Mouse (Mus musculus): ENCODE results near the gene Urm1. TPM values are rescaled to one million over a fixed set of nuclear protein-coding genes. Genes with fewer than 3 reads are reported as not detected.
"Not testable (repeated sequence)": the region's sequence is repeated elsewhere in the genome, so short reads cannot be mapped to it uniquely, and the experiment has no call there.

Urm1 gene
- total RNA-seq, 4 experiments from 2014 or later: 33.2 to 37.6 (median 37.1) TPM

DNA sequence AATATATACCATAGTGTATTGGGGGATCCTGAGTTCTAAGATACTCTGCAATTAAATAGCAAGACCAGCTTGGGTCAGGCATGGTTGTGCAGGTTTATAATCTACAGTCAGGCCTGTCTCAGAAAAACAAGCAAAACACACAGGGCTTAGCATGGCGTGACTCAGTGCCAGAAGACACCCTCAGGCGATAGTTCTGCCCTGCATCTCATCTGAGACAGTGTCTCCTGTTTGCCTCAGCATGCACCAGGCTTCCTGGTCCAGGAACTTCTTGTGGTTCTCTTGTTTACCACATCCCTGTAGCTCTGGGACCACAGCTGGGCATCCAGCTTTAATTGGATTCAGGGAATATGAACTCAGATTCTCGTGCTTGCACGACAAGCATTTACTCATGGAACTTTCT is 45.2 kb downstream of the Urm1 start:
- DNase-seq (ENCODE audit: low spot score): no peak

DNA sequence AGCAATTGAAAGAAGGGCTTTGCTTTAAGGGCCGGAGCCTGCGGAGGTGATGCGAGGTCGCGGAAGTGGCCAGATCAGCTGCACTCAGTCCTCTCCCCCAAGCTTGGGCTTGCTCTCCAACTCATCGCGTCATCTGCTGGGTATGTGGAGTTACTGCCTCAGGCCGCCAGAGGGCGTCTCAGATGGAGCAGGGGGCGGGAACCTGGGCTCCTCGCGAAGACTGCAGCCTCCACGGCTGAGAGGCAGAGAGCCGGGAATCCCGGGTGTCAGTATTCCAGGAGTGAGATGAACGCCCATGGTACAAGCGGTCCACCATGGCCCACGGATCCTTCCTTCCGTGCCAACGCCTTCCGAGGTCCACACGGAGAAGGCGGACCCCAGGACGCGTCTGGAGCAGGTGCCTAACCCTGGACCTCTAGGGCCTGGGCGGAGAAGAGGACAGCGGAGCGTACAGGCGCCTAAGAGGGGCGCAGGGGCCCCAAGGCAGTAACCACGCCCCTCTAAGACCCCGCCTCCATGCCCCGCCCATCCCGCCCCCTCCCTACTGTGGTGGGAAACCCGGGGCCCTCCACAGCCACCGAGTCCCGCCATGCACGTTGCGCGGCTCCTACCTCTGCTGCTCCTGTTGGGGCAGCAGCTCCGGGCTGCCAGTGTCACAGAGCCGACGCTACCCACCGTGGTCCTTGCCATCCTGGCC is 49.2 kb downstream of the Urm1 start, which contains the start of gene Cercam:
Gene Cercam (plus strand): TSS at position 216 of the 697 bp plus-strand sequence.
- peak; percentile 78 for DNase-seq (ENCODE audit: low spot score)

DNA sequence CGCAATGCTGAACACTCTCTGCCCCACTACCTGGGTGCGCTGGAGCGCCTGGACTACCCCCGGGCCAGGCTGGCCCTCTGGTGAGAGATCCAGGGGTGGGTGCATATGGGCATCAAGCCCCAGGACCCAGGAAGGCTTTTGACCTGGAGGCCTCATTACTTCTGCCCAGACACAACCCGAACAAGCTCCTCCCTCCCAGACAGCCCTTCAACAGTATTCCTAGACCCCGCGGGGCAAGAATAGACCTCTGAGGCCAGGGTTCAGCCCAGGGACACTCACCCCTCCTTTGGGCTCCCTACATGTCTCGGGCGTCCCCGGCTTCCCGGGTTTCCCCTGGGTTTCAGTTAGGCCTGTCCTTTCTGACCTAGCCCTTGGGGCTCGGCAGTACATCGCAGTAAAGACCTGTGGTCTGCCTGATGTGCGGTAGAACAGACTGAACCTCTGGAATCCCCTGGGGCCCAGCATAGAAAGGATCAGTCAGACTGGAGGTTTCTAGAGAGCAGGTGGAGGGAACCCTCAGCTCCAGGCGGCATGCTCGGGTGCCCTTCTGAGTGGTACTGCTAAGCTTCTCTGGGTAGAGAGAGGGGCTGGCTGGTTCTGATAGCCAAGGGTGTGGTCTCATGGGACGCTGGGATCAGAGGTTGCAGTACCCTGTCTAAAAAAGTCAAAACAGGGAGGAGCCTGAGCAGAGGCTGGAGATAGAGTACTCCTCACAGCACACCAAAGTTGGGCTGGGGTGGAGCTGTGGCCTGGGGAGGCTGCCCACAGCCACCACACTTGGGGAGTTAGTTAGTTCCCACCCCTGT is 50.0 kb downstream of the Urm1 start:
- DNase-seq (ENCODE audit: low spot score): peak; percentile 42

DNA sequence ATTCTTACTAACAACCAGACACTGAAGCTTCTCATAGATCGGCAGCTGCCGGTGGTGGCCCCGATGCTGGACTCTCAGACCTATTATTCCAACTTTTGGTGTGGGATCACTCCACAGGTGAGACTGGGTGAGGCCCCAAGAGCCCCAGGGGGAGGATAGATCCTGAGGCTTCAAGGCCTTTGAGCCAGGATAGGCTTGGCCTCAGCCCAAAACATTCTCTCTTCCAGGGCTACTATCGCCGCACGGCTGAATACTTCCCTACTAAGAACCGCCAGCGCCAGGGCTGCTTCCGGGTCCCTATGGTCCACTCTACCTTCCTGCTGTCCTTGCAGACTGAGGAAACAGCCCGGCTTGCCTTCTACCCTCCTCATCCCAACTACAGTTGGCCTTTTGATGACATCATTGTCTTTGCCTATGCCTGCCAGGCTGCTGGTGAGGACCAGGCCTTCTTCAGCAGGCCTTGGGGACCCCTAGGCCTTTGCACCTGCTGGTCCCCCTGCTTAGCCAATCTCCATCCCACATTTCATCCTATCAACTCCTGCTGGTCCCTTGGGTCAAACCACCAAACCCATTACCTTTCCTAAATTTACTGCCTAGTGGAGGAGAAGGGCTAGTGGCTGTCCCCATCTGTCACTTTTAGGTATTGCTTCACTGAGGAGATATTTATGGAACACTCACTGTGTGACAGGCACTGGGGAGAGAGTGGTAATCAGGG is 52.9 kb downstream of the Urm1 start:
- DNase-seq (ENCODE audit: low spot score): no peak

DNA sequence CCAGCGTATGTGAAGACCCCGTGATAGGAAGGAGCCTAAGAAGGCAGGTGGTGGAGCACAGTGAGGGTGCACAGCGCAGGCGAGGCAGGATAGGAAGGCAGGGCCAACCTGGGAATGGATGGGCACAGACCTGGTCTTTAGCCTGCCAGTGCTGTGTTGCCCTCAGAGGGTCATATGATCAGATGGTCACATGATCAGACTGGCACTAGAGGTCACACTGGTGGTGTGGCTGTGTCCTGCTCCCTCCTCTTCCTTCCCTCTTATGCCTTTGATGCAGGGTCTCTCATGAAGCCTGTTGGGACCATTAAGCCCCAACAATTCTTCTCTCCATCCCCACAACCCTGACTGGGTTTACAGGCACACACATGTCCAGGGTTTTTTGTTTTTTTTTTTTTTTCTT is 53.9 kb downstream of the Urm1 start:
- DNase-seq (ENCODE audit: low spot score): no peak

DNA sequence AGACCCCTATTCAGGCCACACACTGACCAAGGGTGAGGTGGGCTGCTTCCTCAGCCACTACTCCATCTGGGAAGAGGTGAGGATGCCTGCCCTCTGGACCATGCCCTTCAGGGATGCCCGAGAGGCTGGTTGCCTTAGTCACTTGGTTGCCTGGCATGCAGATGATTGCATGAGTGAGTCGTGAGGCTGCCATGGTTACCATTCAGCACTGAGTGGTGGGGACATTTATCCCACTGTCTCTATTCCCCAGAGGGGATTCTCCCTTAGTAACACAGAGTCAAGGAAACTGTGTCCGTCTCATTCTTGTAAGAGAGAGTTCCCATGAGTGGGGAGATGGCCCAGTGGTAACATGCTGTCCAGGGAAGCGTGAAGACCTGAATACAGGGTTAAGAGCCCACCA is 58.2 kb downstream of the Urm1 start:
- DNase-seq (ENCODE audit: low spot score): no peak

DNA sequence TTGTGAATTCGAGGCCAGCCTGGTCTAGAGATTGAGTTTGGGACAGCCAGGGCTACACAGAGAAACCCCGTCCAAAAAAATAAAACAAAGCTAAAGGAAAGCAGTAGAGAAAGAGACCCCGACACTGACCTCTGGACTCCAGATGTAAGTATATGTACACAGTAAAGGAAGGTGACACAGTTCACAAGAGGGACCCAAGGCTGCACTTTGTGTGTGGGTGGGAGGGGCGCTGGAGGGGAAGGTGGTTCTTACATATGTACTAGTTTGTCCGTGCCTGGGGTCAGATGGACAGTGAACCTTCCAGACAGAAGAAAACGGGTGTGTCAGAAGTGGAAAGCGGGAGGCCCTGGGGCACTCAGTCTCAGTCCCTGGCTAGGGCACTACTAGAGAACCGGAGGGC is 59.3 kb downstream of the Urm1 start:
- DNase-seq (ENCODE audit: low spot score): no peak

DNA sequence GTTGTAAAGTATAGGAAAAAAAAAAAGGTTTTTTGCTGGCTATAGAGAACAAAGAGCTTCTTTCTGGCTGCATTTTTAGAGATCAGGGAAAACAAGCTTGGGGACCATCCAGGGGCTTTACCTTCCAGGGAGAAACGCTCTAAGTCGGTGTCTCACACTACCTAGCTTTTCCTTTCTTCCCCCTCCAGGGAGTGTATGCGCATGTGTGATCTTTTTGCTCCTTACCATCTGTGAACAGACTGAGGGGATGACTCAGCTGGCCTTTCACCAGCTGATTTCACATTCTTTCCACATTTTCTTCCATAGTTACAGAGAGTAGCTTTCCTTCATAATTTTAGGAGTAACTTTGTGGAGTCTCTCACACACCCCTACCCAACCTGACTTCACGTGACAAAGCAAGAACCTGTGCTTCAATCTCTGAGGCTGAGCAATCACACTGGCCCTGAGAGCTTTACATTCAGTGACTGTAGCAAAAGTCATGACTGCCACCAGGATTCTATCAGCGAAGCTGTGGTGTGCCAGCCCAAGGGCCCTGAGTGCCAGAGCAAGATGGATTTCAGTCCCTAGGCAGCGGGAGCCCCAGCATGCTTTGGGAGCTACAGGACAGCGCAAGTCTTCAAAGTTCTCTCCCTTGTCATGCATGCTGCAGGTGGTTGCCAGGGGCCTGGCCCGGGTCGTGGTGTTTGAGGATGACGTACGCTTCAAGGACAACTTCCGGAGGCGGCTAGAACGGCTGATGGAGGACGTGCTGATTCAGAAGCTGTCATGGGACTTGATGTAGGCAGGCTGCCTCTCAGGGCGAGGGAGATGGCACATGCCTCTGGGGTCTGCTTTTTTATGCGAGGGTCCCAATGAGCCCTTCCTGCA is 60.3 kb downstream of the Urm1 start:
- DNase-seq (ENCODE audit: low spot score): peak; percentile 33

DNA sequence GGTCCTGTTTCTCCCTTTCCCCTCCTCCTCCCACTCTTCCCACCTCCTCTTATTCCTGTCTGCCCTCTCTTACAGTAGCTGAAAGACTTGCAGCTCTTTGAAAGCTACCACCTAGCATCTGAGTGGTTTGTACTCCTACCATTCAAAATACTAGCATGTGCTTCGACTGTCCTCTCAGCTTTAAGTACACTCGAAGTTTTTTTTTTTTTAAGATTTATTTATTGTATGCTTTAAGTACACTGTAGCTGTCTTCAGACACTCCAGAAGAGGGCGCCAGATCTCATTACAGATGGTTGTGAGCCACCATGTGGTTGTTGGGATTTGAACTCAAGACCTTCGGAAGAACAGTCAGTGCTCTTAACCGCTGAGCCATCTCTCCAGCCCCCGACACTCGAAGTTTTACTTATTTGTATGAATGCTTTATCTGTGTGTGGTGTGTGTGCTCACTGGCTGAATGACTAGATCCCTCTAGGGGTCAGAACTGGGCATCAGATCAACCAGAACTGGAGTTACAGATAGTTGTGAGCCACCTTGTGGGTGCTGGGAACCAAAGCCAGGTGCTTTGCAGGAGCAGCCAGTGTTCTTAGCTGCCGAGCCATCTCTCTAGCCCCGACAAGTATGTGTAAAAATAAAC is 66.9 kb downstream of the Urm1 start:
- DNase-seq (ENCODE audit: low spot score): not testable (repeated sequence)

DNA sequence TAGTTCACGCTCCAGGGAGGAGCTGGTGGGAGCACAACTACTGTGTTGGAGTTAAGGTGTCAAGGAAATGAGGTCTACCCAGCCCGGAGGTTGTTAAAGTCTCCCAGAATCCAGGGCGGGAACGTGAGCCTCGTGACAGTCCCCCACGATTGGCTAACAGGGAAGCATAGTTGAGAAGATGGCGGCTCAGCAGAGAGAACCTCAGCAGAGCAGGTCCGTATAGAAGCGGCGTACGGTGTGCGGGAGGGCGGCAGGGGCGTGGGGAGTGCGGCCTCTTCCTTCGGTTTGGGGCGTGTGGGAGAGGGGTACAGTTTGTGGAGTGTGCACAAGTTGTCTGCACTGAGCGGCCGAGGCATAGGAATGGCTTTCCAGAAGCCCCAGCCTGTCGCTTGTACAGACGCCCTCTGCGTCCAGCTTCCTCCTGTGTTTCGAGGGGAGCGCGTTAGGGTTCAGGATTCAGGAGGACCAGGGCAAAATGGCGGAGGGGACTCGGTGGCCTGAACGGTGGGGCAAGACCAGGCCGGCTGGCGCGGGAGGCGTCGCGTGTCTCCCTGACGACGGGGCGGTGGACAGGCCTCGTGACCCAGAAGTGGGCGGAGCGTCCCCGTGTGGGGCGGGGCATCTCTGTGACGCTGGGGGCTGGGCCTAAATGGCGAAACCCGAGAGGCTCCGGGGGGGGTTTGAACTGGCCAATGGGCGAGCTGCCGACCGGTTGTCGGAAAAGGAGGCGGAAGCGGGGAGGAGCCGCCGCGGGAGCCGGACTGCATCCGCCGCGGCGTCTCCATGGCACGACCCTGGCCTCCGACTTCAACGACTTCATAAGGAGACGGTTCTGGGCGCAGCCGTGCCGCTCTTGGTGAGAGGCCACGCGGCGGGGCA is 69.4 kb downstream of the Urm1 start, which contains the start of gene Odf2:
Gene Odf2 (plus strand): TSS at position 156 of the 879 bp plus-strand sequence.
- DNase-seq (ENCODE audit: low spot score): peak; percentile 100

DNA sequence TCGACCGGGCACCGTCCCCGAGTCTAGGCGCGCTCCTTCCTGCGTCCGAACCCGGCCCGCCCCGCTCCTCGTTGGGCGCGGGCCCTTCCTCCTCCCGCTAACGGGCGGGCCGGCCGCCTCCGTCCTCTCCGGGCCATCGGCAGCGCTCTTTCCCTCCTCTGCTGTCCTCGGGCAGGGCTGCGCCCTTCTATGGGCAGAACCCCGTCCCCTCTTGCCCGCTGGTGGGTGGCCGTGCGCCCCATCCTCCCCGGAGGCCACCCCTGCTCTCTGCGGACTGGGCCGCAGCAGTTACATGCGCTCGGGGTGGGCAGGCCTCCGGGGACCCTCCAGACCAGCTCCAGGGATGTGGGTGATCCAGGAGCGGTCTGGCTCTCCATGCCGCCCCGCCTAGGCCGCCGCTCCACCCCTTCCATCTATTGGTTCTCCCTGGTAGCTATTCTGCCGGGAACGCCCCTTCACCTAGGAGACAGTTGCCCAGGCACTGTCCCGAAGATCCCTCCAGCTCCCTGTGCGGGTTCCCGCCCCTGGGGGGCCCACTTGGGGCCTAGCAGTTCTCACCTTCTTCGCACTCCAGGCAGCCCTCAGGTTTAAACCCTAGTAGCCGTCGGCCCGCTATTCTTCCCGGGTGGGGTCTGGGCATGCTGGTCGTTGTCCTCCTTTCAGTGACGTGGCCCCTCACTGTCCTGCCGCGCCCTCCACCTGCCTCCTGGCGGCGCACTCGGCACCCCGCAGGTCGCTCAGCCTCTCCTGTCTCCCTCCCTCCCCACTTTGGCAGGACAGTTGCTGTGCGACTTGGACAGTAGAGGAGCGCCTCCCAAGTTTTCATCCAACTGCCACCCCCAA is 70.3 kb downstream of the Urm1 start:
- peak; percentile 64 for DNase-seq (ENCODE audit: low spot score)

DNA sequence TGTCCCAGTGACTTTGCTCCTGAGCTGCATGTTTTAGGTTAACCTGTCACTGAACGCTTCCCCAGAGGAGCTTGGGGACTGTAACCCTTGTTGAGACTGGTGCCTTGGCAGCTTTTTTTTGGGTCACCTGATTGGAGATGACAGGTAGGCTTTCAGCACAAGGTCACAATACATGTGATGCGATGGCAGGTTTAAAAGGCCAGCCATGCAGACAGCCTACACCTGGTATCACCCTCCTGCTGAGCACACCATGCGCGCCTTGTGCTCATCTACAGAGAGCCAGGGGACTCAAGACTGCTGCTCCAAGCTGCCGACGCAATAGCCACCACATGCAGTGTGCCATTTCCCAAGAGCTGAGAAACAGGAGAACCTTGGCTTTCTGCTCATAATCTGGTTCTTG is 71.9 kb downstream of the Urm1 start:
- DNase-seq (ENCODE audit: low spot score): no peak

Small RNA genes within 50 kb of the gene (microRNA-seq; reads per million reads assigned to microRNA genes)
- gene Mir219a-2: not detected
- not detected for gene Mir219b

Other genes with a start within 250 kb of the Urm1 start
- gene Rapgef1, start 200.4 kb upstream of the Urm1 start, total RNA-seq (2022): 100 to 1,000 TPM in 3 of 4 experiments, 10 to 100 TPM in 1; 98.1 to 113 (median 107) TPM
- not detected for gene Gm13420, start 68.4 kb upstream of the Urm1 start, total RNA-seq (2022)
- gene Gm13547, start 60.8 kb upstream of the Urm1 start, total RNA-seq (2022): not detected
- gene Coq4, start 32.6 kb upstream of the Urm1 start, total RNA-seq (2022): 10 to 100 TPM; 18.7 to 26.4 (median 20.8) TPM
- 10 to 100 TPM; 38.6 to 47.6 (median 42.0) TPM for gene Trub2, start 31.6 kb upstream of the Urm1 start, total RNA-seq (2022)
- gene Slc27a4, start 17.4 kb upstream of the Urm1 start, total RNA-seq (2022): 10 to 100 TPM; 13.4 to 18.7 (median 16.4) TPM
- gene Cercam, start 49.1 kb downstream of the Urm1 start, total RNA-seq (2022): 1 to 10 TPM; 2.7 to 3.6 (median 3.1) TPM
- 10 to 100 TPM; 17.0 to 28.1 (median 19.8) TPM for gene Odf2, start 69.1 kb downstream of the Urm1 start, total RNA-seq (2022)
- 10 to 100 TPM; 21.4 to 26.2 (median 24.5) TPM for gene Gle1, start 115.4 kb downstream of the Urm1 start, total RNA-seq (2022)
- 100 to 1,000 TPM; 137 to 180 (median 163) TPM for gene Sptan1, start 145.5 kb downstream of the Urm1 start, total RNA-seq (2022)
- 1 to 10 TPM; 6.5 to 9.2 (median 7.8) TPM for gene Wdr34, start 228.8 kb downstream of the Urm1 start, total RNA-seq (2022)
- gene Set, start 237.3 kb downstream of the Urm1 start, total RNA-seq (2022): 100 to 1,000 TPM in 2 of 4 experiments, 10 to 100 TPM in 2; 98.3 to 109 (median 100) TPM